Mouse (Mus musculus): ENCODE results near the gene Gpam. TPM values are rescaled to one million over a fixed set of nuclear protein-coding genes. Genes with fewer than 3 reads are reported as not detected.

The Gpam gene
- total and polyA plus RNA-seq, 2 experiments from 2014 or later: 20.9 to 84.2 TPM

GRCm38 (mm10) chr19:55134521-55134920, 7.5 kb upstream of the Gpam start:
- no peaks in the 10 kb centered on the region for H3K9me3 ChIP-seq (ENCODE audit: low read length)
- no peak overlapping the region for H3K9ac ChIP-seq (replicated peaks; ENCODE audit: low read length)
- H3K27me3 ChIP-seq (ENCODE audit: insufficient read depth, low read length): no peaks in the 10 kb centered on the region
- H3K4me3 ChIP-seq (ENCODE audit: low read length): no peak overlapping the region
- H3K36me3 ChIP-seq (ENCODE audit: insufficient read depth, low read length): no peaks in the 10 kb centered on the region
- no peak overlapping the region for H3K27ac ChIP-seq
- DNase-seq (ENCODE audit: low spot score): no peak
- WGBS: 76% methylated on average over 9 of the region's 9 CpGs
- TF ChIP-seq CTCF (IDR thresholded peaks at IDR 0.05; ENCODE audit: low read depth): no peak
- ATAC-seq: no peak
- H3K4me1 ChIP-seq (ENCODE audit: insufficient read depth, low read length): no peaks in the 10 kb centered on the region
- no peak overlapping the region for H3K4me2 ChIP-seq (ENCODE audit: low read depth, low read length)

GRCm38 (mm10) chr19:55132476-55132875, 5.4 kb upstream of the Gpam start:
- no peak for DNase-seq (ENCODE audit: low spot score)
- H3K4me3 ChIP-seq (ENCODE audit: low read length): no peak overlapping the region

GRCm38 (mm10) chr19:55131747-55132146, 4.7 kb upstream of the Gpam start:
- no peak overlapping the region for H3K9ac ChIP-seq (replicated peaks; ENCODE audit: low read length)
- WGBS: 40% methylated on average over 1 of the region's 1 CpGs
- DNase-seq (ENCODE audit: low spot score) (no peak), ATAC-seq (no peak)
- TF ChIP-seq CTCF (IDR thresholded peaks at IDR 0.05; ENCODE audit: low read depth): no peak
- no peaks in the 10 kb centered on the region for H3K4me1 ChIP-seq (ENCODE audit: insufficient read depth, low read length)
- H3K4me3 ChIP-seq (ENCODE audit: low read length): no peak overlapping the region
- H3K27me3 ChIP-seq (ENCODE audit: insufficient read depth, low read length): no peaks in the 10 kb centered on the region
- no peaks in the 10 kb centered on the region for H3K9me3 ChIP-seq (ENCODE audit: low read length)
- H3K27ac ChIP-seq: no peak overlapping the region
- H3K4me2 ChIP-seq (ENCODE audit: low read depth, low read length): no peak overlapping the region
- no peaks in the 10 kb centered on the region for H3K36me3 ChIP-seq (ENCODE audit: insufficient read depth, low read length)

More at GRCm38 (mm10) chr19:55132476-55132875, 5.4 kb upstream of the Gpam start:
- Histone ChIP-seq H3K27ac (no peak overlapping the region), H3K36me3 (ENCODE audit: insufficient read depth, low read length) (no peaks in the 10 kb centered on the region), H3K9ac (replicated peaks; ENCODE audit: low read length) (no peak overlapping the region), H3K4me1 (ENCODE audit: insufficient read depth, low read length) (no peaks in the 10 kb centered on the region), H3K4me2 (ENCODE audit: low read depth, low read length) (no peak overlapping the region), H3K9me3 (ENCODE audit: low read length) (no peaks in the 10 kb centered on the region), H3K27me3 (ENCODE audit: insufficient read depth, low read length) (no peaks in the 10 kb centered on the region)
- TF ChIP-seq CTCF (IDR thresholded peaks at IDR 0.05; ENCODE audit: low read depth): no peak
- no peak for ATAC-seq
- whole genome bisulfite sequencing: 81% methylated on average over 3 of the region's 3 CpGs

- peak; percentile 2; the same call in 1 of the 2 replicates for ATAC-seq
- no peak overlapping the region for H3K9ac ChIP-seq (replicated peaks; ENCODE audit: low read length)
Measured at GRCm38 (mm10) chr19:55128469-55128868, 1.4 kb upstream of the Gpam start.

GRCm38 (mm10) chr19:55125456-55125855, 1.6 kb downstream of the Gpam start:
- Histone ChIP-seq H3K4me2 (ENCODE audit: low read depth, low read length) (no peak overlapping the region), H3K36me3 (ENCODE audit: insufficient read depth, low read length) (no peaks in the 10 kb centered on the region), H3K9ac (replicated peaks; ENCODE audit: low read length) (no peak overlapping the region), H3K27me3 (ENCODE audit: insufficient read depth, low read length) (no peaks in the 10 kb centered on the region), H3K4me1 (ENCODE audit: insufficient read depth, low read length) (no peaks in the 10 kb centered on the region), H3K9me3 (ENCODE audit: low read length) (no peaks in the 10 kb centered on the region), H3K4me3 (ENCODE audit: low read length) (no peak overlapping the region), H3K27ac (no peak overlapping the region)
- ATAC-seq: no peak
- no peak for DNase-seq (ENCODE audit: low spot score)
- TF ChIP-seq CTCF (IDR thresholded peaks at IDR 0.05; ENCODE audit: low read depth): no peak
- WGBS: 82% methylated on average over 3 of the region's 3 CpGs

More at GRCm38 (mm10) chr19:55128469-55128868, 1.4 kb upstream of the Gpam start:
- no peak for TF ChIP-seq CTCF (IDR thresholded peaks at IDR 0.05; ENCODE audit: low read depth)
- Histone ChIP-seq H3K36me3 (ENCODE audit: insufficient read depth, low read length) (no peaks in the 10 kb centered on the region), H3K4me2 (ENCODE audit: low read depth, low read length) (no peak overlapping the region), H3K27me3 (ENCODE audit: insufficient read depth, low read length) (no peaks in the 10 kb centered on the region), H3K4me1 (ENCODE audit: insufficient read depth, low read length) (no peaks in the 10 kb centered on the region), H3K9me3 (ENCODE audit: low read length) (no peaks in the 10 kb centered on the region), H3K27ac (no peak overlapping the region), H3K4me3 (ENCODE audit: low read length) (no peak overlapping the region)
- 97% methylated on average over 1 of the region's 1 CpGs for WGBS
- no peak for DNase-seq (ENCODE audit: low spot score)

- ATAC-seq (peak; percentile 92), DNase-seq (ENCODE audit: low spot score) (peak; percentile 76)
- peaks cover 3% of the 10 kb centered on the region; the same call in 1 of the 2 replicates for H3K4me1 ChIP-seq (ENCODE audit: insufficient read depth, low read length)
- H3K4me2 ChIP-seq (ENCODE audit: low read depth, low read length): no peak overlapping the region
- peak overlapping the region; percentile 86 for H3K27ac ChIP-seq
- WGBS: 20% methylated on average over 11 of the region's 11 CpGs
- TF ChIP-seq CTCF (IDR thresholded peaks at IDR 0.05; ENCODE audit: low read depth): 0 out of 2 replicates have a peak, but pooled peaks have one; percentile 3
- no peak overlapping the region for H3K4me3 ChIP-seq (ENCODE audit: low read length)
- H3K27me3 ChIP-seq (ENCODE audit: insufficient read depth, low read length): no peaks in the 10 kb centered on the region
- H3K36me3 ChIP-seq (ENCODE audit: insufficient read depth, low read length): no peaks in the 10 kb centered on the region
- no peak overlapping the region for H3K9ac ChIP-seq (replicated peaks; ENCODE audit: low read length)
- H3K9me3 ChIP-seq (ENCODE audit: low read length): no peaks in the 10 kb centered on the region
Measured at GRCm38 (mm10) chr19:55123001-55123536, 4.0 kb downstream of the Gpam start.

- Histone ChIP-seq H3K9me3 (ENCODE audit: low read length) (no peaks in the 10 kb centered on the region), H3K36me3 (ENCODE audit: insufficient read depth, low read length) (no peaks in the 10 kb centered on the region), H3K27ac (peak overlapping the region; percentile 86), H3K9ac (replicated peaks; ENCODE audit: low read length) (no peak overlapping the region), H3K4me2 (ENCODE audit: low read depth, low read length) (no peak overlapping the region), H3K4me1 (ENCODE audit: insufficient read depth, low read length) (peaks cover 3% of the 10 kb centered on the region; the same call in 1 of the 2 replicates), H3K27me3 (ENCODE audit: insufficient read depth, low read length) (no peaks in the 10 kb centered on the region), H3K4me3 (ENCODE audit: low read length) (no peak overlapping the region)
- TF ChIP-seq CTCF (IDR thresholded peaks at IDR 0.05; ENCODE audit: low read depth): no peak
- WGBS: 36% methylated on average over 4 of the region's 4 CpGs
- ATAC-seq (peak; percentile 90), DNase-seq (ENCODE audit: low spot score) (peak; percentile 79)
Measured at GRCm38 (mm10) chr19:55122351-55122980, 4.6 kb downstream of the Gpam start.
